Mouse (Mus musculus) CH12.LX (cell line): ENCODE measurements around the gene Myom1.

Experiments
- ELF1 ChIP-seq: IDR thresholded peaks from 2 replicates; pipeline ENCODE4 v1.6.1; 2014; ENCODE audit warnings: low read depth, mild to moderate bottlenecking, inconsistent platforms, low read length, improper control_type of control experiment
- ZC3H11A ChIP-seq: IDR thresholded peaks from 2 replicates; pipeline ENCODE4 v1.6.1; 2012; ENCODE audit warnings: low read depth, mild to moderate bottlenecking, inconsistent platforms, low read length, improper control_type of control experiment

DNA sequence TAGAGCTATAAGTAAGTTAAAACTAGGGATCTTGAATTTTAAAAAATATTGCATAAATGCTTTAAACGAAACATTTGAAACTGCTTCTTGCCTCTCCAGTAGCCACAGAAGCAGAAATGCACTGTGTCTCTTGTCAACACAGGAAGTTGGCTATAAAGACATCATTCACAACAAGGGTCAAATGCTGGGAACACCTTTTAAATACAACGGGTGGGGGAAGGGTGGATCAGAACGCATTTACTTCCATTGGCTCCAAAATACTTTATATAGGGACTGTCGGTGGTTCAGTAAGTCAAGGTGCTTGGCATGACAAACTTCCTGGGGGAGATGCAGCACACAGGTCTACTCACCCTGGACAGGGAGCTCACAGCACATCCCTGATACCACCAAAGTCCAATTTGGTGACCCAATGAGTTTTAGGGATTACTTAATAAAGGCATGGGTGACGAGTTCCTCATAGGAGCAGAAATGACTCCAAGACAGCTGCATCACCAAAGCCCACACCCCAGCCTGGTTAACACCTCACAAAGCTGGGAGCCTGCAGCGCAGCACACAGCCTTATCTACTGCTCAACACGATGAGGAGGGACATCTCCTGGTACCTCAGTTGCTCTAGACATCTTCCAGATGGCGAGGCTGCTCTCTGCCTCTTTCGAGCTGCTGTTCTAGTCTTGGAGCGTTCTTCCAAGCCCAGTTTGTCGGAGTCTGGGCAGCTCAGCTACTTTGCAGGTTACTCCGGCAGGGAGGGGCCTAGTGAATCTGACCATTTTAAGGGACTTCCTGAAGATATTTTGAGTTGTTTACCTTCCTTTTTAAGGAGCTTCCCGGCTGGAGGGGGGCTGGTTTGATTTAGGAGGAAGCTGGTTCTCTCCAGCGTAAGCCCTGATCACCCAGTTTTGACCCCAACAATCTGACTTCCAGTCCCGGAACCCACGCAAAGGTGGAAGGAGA is 134.2 kb downstream of the Myom1 start:
- no peak for TF ChIP-seq ZC3H11A
- TF ChIP-seq ELF1 = no peak
